ENCODE assay signal across 16 mouse cellular contexts in the genomic region with DNA sequence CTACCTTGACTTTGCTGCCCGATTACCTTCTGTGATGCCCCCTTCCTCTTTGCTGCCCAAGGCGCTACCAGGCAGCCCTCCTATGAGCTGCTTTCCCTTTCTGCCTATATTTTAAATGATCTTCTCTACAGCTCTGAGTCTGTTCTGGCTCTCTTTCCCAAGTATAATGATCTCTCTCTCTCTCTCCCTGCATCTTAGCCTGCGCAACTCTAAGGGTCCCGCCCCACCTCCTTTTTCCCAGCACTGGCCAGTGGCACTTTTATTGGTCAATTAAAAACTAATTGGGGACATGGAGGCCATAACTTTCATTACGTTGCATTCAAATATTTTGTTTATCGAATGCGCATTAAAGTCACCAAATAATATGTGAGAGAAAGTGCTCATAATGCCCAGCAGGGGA.
"Had no signal": no experiment of that assay in that cellular context is flagged by ENCODE, and none has a peak within 500 bp of the region (broad histone marks: within the 10 kb centered on the region; RNA-seq: fewer than 3 reads in every experiment).

No protein-coding gene starts in this region.

- DNase-seq: kidney, adult 9 months; kidney, postnatal 10 days; kidney, postnatal 4 days; lung, adult 2 months; lung, postnatal 36 days; midbrain, embryonic 14.5 days; right cerebral cortex, postnatal 14 days; thymus, adult 2 months; thymus, postnatal 25 days had no signal

- H3K9me3 ChIP-seq: liver, embryonic 15.5 days; neural tube, embryonic 12.5 days; stomach, embryonic 15.5 days had no signal

- H3K27ac ChIP-seq: left cerebral cortex, adult 2 months; liver, embryonic 15.5 days; neural tube, embryonic 12.5 days; stomach, embryonic 15.5 days had no signal

- H3K4me1 ChIP-seq: neural tube, embryonic 12.5 days; stomach, embryonic 15.5 days had no signal

- ATAC-seq: intestine, embryonic 16.5 days; lung, postnatal 0 days had no signal

- H3K36me3 ChIP-seq: liver, embryonic 15.5 days; neural tube, embryonic 12.5 days; stomach, embryonic 15.5 days had no signal

- H3K9ac ChIP-seq: liver, embryonic 15.5 days; neural tube, embryonic 12.5 days; stomach, embryonic 15.5 days had no signal

- H3K4me3 ChIP-seq: left cerebral cortex, adult 2 months; liver, embryonic 15.5 days; neural tube, embryonic 12.5 days; stomach, embryonic 15.5 days had no signal

- H3K4me2 ChIP-seq: liver, embryonic 11.5 days; liver, embryonic 15.5 days; neural tube, embryonic 12.5 days; stomach, embryonic 15.5 days had no signal

- H3K27me3 ChIP-seq: liver, embryonic 15.5 days; neural tube, embryonic 12.5 days; stomach, embryonic 15.5 days had no signal
